Mouse (Mus musculus) cerebellum, adult 2 months (tissue): ENCODE results near the gene Pnpla6. TPM values are rescaled to one million over a fixed set of nuclear protein-coding genes. Genes with fewer than 3 reads are reported as not detected.

Source experiments
- DNase-seq, 2 experiments: peaks; one replicate each; pipeline ENCODE4 v3.0.0; 2021
- H3K27ac ChIP-seq: fragments of 200-500 bp; 2 replicates; pipeline ENCODE4 v1.5.1; 2012; ENCODE audit warnings: low read length, control low read depth, inconsistent platforms; ENCODE audit not compliant: insufficient read depth
- H3K27me3 ChIP-seq: fragments of 200-500 bp; 2 replicates; pipeline ENCODE4 v1.6.1; 2012; ENCODE audit warnings: inconsistent platforms, mild to moderate bottlenecking, low read length, moderate library complexity; ENCODE audit not compliant: control insufficient read depth, insufficient read depth
- H3K4me1 ChIP-seq: fragments of 200-500 bp; 2 replicates; pipeline ENCODE4 v1.6.1; 2011; ENCODE audit warnings: low read length; ENCODE audit not compliant: control insufficient read depth, insufficient read depth
- H3K4me3 ChIP-seq: fragments of 200-500 bp; replicated peaks from 2 replicates; pipeline ENCODE3; 2011; ENCODE audit warnings: mild to moderate bottlenecking, low read depth, low read length, control low read depth; ENCODE audit not compliant: insufficient read depth
- CTCF ChIP-seq: fragments of 200-500 bp; IDR thresholded peaks from 2 replicates; pipeline ENCODE4 v1.5.1; 2011; ENCODE audit warnings: low read depth, mild to moderate bottlenecking, control low read depth, low read length, moderate library complexity, borderline replicate concordance; ENCODE audit not compliant: insufficient read depth
- POLR2A ChIP-seq: fragments of 200-500 bp; IDR thresholded peaks from 2 replicates; pipeline ENCODE4 v1.6.1; 2011; ENCODE audit warnings: low read length, control low read depth, borderline replicate concordance; ENCODE audit not compliant: insufficient read depth
- WGBS: fragments of 180-500 bp; shearing (Covaris S2); methylation state at CpG from one replicate; pipeline ENCODE4 v1.1.7; 2018; 5-methylcytosine and 5-hydroxymethylcytosine counted together
- polyA plus RNA-seq: library from polyadenylated mRNA; depleted of rRNA; stranded (reverse); fragments of >200 nt; gene quantifications from 2 replicates; pipeline ENCODE4 v1.2.3, GENCODE M21; 2012; rRNA removed

Pnpla6 gene
- 80.0 and 83.9 TPM in 2 replicates for polyA plus RNA-seq

DNA sequence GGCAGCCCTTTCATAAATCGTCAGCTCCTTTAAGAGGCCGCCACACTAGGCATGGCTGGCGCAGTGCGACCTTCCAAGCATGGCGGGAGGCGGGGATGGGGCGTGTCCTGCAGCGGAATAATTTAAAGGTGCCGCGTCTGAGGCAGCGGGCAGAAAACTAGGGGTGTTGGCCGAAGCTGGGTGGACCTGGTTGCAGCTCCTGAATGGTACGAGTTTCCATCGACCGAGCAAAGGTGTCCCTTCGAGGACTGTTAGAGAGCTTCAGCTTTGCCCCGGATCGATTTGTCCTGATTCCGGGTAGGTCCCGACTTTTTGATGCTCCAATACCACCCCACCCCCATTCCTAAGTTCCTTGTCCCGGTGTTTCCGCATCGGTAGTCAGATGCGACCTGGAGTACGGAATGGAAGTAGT is at the start of gene Pnpla6:
TSS of gene Pnpla6 (plus strand) at position 125 of the 412 bp plus-strand sequence.
- under 1% methylated on average over 25 of the region's 25 CpGs for WGBS
- H3K4me1 ChIP-seq, result peaks cover 6% of the 10 kb centered on the region; the same call in 1 of the 2 replicates
- peak within 1 kb of the TSS; percentile 88 for H3K4me3 ChIP-seq
- H3K27me3 ChIP-seq, result no peaks in the 10 kb centered on the region
- DNase-seq, result peak; percentile 91
- H3K27ac ChIP-seq, result peak within 1 kb of the TSS; percentile 39
- TF ChIP-seq CTCF (no peak), POLR2A (peak; percentile 58; the same call in 1 of the 2 replicates)

DNA sequence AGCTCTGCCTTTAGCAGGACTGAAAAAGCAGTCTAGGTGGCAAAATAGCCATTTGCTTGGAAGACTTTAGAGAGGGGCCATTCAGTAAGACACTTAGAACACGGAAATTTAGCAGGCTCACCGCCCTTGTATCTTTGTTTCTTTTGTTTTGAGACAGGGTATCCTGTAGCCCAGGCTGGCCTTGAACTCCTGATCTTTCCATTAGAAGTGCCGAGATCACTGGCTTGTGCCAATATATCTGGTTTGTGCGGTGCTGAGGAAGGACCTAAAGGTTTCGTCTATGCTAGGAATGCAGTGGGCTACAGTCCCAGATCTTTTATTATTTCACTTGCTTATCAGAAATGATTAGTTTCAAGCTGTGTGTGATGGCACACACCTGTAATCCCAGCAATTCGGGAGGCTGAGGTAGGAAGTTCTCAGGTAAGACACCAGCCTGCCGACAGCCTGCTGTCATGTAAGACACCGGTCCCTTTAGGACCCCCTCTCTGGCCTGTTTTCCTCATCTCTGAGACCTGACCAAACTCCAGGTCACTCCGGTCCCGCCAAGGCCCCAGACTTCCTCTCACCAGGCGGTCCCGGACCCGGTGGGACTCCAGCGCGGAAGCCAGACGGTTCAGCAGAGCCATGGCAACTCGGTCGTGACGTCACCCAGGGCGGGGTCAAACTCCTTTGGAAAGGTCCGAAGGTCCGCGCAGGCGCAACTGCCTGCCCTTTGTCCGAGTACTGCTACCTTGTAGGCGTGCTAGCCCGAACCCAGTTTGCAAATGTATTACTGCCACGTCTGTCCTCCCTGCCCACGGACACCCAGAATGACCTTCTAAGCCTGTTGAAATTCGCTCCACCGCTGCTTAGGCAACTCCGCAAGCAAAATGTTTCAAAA is 47.9 kb upstream of the Pnpla6 start, which contains the start of gene Pex11g:
TSS of gene Pex11g (minus strand) at position 675 of the 880 bp plus-strand sequence.
- Histone ChIP-seq H3K27ac (peak within 1 kb of the TSS; percentile 45), H3K4me1 (peaks cover 4% of the 10 kb centered on the region; the same call in 1 of the 2 replicates), H3K4me3 (peak within 1 kb of the TSS; percentile 85), H3K27me3 (no peaks in the 10 kb centered on the region)
- TF ChIP-seq POLR2A (peak; percentile 78; the same call in 1 of the 2 replicates), CTCF (no peak)
- DNase-seq, result peak; percentile 96 to 98
- 5% methylated on average over 32 of the region's 32 CpGs for WGBS

DNA sequence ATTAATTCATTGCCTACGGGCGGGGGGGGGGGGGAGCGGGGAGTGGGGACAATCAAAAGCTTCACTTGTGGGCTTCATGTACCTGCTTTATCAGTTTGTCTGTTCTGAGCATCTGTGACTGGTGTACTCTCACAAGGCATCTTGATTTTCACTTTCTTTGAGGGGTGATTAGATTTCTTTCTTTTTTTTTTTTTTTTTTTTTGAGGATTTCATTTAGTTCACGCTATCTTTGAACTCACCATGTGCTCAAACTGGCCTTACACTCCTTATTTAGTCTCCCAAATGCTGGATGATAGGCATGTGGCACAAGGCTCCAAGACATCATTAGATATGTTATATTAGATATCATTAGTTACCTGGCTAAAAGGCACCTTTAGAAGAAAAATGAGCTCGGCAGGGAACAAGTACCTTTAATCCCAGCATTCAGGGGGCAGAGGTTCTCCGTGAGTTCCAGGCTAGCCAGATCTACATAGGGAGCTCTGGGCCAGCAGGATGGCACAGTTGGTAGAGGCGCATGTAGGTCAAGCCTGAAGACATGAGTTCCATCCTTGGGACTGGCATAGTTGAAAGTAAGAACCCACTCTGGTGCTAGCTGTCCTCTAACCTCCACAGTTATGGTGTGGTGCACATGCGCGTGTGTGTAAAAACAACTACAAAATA is 47.2 kb upstream of the Pnpla6 start:
- H3K4me3 ChIP-seq, result peak overlapping the region; percentile 85
- WGBS, result 42% methylated on average over 9 of the region's 9 CpGs
- no peak for DNase-seq
- no peak overlapping the region for H3K27ac ChIP-seq
- no peaks in the 10 kb centered on the region for H3K27me3 ChIP-seq
- no peak for TF ChIP-seq POLR2A
- H3K4me1 ChIP-seq, result peaks cover 4% of the 10 kb centered on the region; the same call in 1 of the 2 replicates

DNA sequence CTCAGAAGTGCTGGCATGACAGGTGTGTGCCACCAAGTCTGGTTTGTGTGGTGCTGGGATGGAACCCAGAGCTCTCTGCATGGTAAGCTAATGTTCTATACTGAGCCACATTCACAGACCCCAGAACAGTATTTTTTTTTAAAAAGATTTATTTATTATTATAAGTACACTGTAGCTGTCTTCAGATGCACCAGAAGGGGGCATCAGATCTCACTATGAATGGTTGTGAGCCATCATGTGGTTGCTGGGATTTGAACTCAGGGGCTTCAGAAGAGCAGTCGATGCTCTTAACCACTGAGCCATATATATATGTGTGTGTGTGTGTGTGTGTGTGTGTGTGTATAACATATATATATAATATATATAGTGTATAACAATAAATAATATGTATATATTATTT is 46.3 kb upstream of the Pnpla6 start:
- Histone ChIP-seq H3K4me1 (peaks cover 4% of the 10 kb centered on the region; the same call in 1 of the 2 replicates), H3K4me3 (no peak overlapping the region), H3K27ac (no peak overlapping the region), H3K27me3 (no peaks in the 10 kb centered on the region)
- WGBS, result 94% methylated on average over 1 of the region's 1 CpGs
- TF ChIP-seq POLR2A, result no peak
- TF ChIP-seq CTCF, result no peak
- DNase-seq, result no peak

DNA sequence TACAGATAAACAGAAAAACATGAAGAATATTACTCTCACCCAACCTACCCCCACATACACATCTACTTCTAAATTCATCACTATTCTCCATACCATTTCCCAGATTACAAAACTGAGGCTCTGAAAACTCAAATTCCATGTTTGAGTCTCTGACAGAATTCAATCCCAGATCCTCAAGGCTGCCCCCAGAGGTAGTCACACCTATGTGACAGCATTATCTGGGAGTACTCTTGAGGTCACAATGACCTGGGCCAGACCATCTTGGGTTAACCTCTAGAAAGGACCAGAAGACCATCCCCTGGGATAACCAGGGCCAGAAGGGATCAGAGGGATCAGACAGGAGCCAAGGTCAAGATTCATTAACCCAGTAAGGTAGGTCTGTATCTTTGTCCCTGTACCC is 44.6 kb upstream of the Pnpla6 start, which contains the start of gene Tex45:
TSS of gene Tex45 (plus strand) at position 301 of the 400 bp plus-strand sequence.
- H3K27me3 ChIP-seq, result no peaks in the 10 kb centered on the region
- H3K4me1 ChIP-seq, result peaks cover 4% of the 10 kb centered on the region; the same call in 1 of the 2 replicates
- DNase-seq, result no peak
- TF ChIP-seq CTCF (no peak), POLR2A (no peak)
- no peak within 1 kb of the TSS for H3K27ac ChIP-seq
- H3K4me3 ChIP-seq, result no peak within 1 kb of the TSS

DNA sequence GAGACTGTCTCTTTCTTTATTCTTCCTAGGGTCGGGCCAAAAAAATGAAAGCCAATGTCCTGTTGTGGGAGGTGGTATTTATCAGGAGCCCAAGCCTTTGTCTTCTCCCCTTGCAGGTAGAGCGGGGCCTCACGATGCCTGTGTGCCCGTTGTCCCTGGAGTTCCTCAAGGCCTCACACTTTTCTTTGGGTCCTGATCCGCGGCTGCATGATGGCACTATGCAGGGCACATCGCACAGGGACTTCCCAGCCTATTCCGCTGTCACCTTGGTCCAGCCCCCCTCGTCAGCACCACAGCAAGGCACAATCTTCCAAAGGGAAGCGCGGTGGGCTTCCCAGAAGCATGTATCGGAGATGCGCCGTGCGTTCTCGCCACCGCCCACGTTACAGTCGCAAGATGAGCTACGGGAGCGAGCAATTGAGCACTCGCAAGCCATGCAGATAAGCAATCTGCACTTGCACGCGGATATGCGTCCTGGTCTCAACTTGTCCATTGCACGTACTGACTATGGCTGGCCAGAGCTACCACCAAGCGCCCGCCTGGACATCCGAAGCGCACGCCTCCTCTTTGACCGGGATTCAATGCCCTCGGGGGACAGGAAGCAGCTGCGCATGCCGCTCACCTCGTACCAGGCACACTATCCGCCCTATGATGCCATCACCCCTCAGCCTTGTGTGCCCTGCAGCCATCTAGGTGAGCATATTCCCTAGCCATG is 39.3 kb upstream of the Pnpla6 start:
- 27% methylated on average over 37 of the region's 37 CpGs for WGBS
- Histone ChIP-seq H3K4me3 (peak overlapping the region; percentile 27), H3K27ac (no peak overlapping the region), H3K27me3 (no peaks in the 10 kb centered on the region), H3K4me1 (no peaks in the 10 kb centered on the region)
- no peak for TF ChIP-seq POLR2A
- no peak for TF ChIP-seq CTCF
- DNase-seq, result no peak

DNA sequence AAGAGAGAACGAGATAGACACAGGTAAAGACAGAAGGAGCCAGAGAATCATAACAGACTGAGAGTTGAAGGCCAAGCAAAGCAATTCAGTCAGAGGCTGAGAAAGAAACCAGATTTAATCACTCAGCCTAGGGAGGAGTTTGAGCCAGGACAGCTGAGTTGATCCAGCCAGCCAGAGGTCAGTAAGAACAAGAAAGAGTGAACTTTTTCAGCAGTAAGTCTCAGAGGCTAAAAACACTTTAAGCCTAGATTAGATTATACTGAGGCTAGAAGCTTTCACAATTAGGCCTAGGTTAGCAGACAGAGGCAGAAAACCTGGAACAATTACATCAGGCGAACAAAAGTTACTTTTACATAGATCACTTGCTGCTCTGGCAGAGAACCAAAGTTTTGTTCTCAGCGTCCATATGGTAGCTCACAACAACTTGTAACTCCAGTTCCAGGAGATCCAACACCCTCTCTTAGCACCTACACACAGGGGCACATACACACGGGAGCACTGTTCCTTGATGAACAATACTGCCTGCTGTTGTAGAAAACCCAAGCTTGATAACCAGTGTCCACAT is 34.9 kb upstream of the Pnpla6 start:
- H3K4me1 ChIP-seq, result no peaks in the 10 kb centered on the region; the same call in 1 of the 2 replicates
- DNase-seq, result no peak
- no peak overlapping the region for H3K4me3 ChIP-seq
- TF ChIP-seq POLR2A (no peak), CTCF (no peak)
- H3K27me3 ChIP-seq, result no peaks in the 10 kb centered on the region
- H3K27ac ChIP-seq, result no peak overlapping the region
- WGBS, result 52% methylated on average over 4 of the region's 4 CpGs
